Mouse (Mus musculus): ENCODE data around the gene Cdr2. TPM values are rescaled to one million over a fixed set of nuclear protein-coding genes. Genes with fewer than 3 reads are reported as not detected.
A peak's percentile ranks its signal among the peaks of the same experiment; 100 is the strongest.
"Not testable (repeated sequence)": the region's sequence is repeated elsewhere in the genome, so short reads cannot be mapped to it uniquely, and the experiment has no call there.

The Cdr2 gene
- 10 to 100 TPM; 14.0 TPM for total RNA-seq (2021)
- long read RNA-seq, experiment 1, transcript Cdr2-201 (5 exons, 2,525 nt) = major isoform, 20 of 22 reads
- long read RNA-seq, experiment 1, partial matches to known transcripts = 0 of 22 reads
- long read RNA-seq, experiment 1, other reads (novel, unspliced or antisense) = 2 of 22 reads
- long read RNA-seq, experiment 2, transcript Cdr2-201 (5 exons, 2,525 nt) = major isoform, 10 of 14 reads
- long read RNA-seq, experiment 2, partial matches to known transcripts = 2 of 14 reads
- long read RNA-seq, experiment 2, other reads (novel, unspliced or antisense) = 2 of 14 reads

GRCm38 (mm10) chr7:120982200-120982841 lies at the start of gene Cdr2, which contains the start of gene Mfsd13b:
Gene Cdr2, minus strand, starts transcription at chr7:120982312.
Gene Mfsd13b, plus strand, starts transcription at chr7:120982509.
- peak; percentile 86 to 90 for DNase-seq (ENCODE audit: low spot score in 2 of 2)

- DNase-seq (ENCODE audit: low spot score in 2 of 2) = not testable (repeated sequence)
Observed at GRCm38 (mm10) chr7:121029947-121030346, 47.8 kb upstream of the Cdr2 start.

- no peak for DNase-seq (ENCODE audit: low spot score in 2 of 2)
Observed at GRCm38 (mm10) chr7:121026300-121026699, 44.2 kb upstream of the Cdr2 start.

GRCm38 (mm10) chr7:121025221-121026008 lies 43.3 kb upstream of the Cdr2 start:
- no peak for DNase-seq (ENCODE audit: low spot score in 2 of 2)

GRCm38 (mm10) chr7:121020277-121020676 lies 38.2 kb upstream of the Cdr2 start:
- DNase-seq (ENCODE audit: low spot score in 2 of 2) = no peak

- DNase-seq (ENCODE audit: low spot score in 2 of 2) = no peak
Observed at GRCm38 (mm10) chr7:121018778-121019177, 36.7 kb upstream of the Cdr2 start.

- DNase-seq (ENCODE audit: low spot score in 2 of 2) = no peak
Observed at GRCm38 (mm10) chr7:121014486-121014885, 32.4 kb upstream of the Cdr2 start.

GRCm38 (mm10) chr7:121011794-121012689 lies 29.9 kb upstream of the Cdr2 start:
- DNase-seq (ENCODE audit: low spot score in 2 of 2) = no peak

- DNase-seq (ENCODE audit: low spot score in 2 of 2) = no peak
Observed at GRCm38 (mm10) chr7:121003793-121004418, 21.8 kb upstream of the Cdr2 start.

- no peak for DNase-seq (ENCODE audit: low spot score in 2 of 2)
Observed at GRCm38 (mm10) chr7:121002407-121002928, 20.4 kb upstream of the Cdr2 start.

- DNase-seq (ENCODE audit: low spot score in 2 of 2) = no peak
Observed at GRCm38 (mm10) chr7:121001879-121002278, 19.8 kb upstream of the Cdr2 start.

- no peak for DNase-seq (ENCODE audit: low spot score in 2 of 2)
Observed at GRCm38 (mm10) chr7:121000065-121000822, 18.1 kb upstream of the Cdr2 start.

- DNase-seq (ENCODE audit: low spot score in 2 of 2) = no peak
Observed at GRCm38 (mm10) chr7:120999021-120999530, 17.0 kb upstream of the Cdr2 start.

GRCm38 (mm10) chr7:120991191-120991590 lies 9.1 kb upstream of the Cdr2 start:
- no peak for DNase-seq (ENCODE audit: low spot score in 2 of 2)

GRCm38 (mm10) chr7:120982968-120983367 lies 856 bp upstream of the Cdr2 start:
- no peak for DNase-seq (ENCODE audit: low spot score in 2 of 2)

- peak in 1 of 2 experiments; percentile 52 for DNase-seq (ENCODE audit: low spot score in 2 of 2)
Observed at GRCm38 (mm10) chr7:120980931-120981924, 884 bp downstream of the Cdr2 start.

GRCm38 (mm10) chr7:120980041-120980440 lies 2.1 kb downstream of the Cdr2 start:
- DNase-seq (ENCODE audit: low spot score in 2 of 2) = no peak

GRCm38 (mm10) chr7:120977063-120977462 lies 5.0 kb downstream of the Cdr2 start:
- DNase-seq (ENCODE audit: low spot score in 2 of 2) = peak in 1 of 2 experiments; percentile 35

Measured in gastrocnemius, postnatal 4 days (tissue).